Mouse (Mus musculus) spleen, adult 18-20 months (tissue): Measurements from ENCODE around the gene Calhm6.

Source experiments
- DNase-seq, 2 experiments: peaks; one replicate each; pipeline ENCODE4 v3.0.0; 2022; ENCODE audit warnings: mixed read lengths in 2 of 2

Gene Calhm6

DNA sequence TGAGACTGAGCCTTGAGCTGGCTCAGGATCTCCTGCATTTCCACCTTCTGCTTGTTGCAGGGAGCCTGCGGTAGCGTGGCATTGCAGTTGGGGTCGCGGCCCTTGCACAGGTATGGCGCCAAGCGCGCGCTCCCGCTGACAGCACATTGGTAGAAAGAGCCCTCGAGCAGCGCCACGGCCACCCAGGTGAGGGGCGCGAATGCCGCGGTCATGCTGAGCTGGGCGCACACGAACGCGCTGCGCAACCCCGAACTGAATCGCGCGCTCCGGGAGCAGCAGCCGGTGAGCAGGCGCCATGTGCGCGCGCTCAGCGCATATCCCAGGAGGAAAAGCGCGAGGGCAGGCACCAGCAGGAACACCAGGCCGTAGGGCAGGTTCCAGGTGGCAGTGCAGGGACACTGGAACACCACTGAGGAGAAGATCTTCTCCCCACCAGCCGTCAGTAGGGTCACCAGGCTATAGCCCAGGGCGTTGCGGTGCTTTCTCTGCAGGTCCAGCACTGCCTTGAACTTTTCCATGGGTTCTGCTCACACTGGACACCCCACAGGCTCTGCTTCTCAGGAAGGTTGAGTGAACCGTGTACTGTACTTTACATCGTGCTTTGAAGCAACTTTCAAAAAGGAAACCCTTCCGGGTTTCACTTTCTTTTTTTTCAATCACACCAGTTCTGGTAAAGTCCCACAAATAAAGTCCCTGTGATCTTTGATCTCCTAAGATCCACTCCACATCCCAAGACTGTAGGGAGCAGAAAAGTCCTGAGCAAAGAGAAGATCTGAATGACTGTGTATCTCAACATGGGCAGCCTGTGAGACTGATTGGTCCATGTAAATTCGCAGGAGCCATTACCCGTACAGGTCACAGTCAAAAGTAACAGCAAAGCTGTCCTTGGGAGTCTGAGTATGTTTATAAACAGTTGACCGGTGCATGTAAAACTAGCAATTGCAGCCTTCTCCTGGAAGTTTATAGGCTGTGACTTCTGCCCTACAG lies at the start of gene Calhm6:
TSS of gene Calhm6 (minus strand) at position 593 of the 987 bp plus-strand sequence.
- DNase-seq = peak; percentile 46 to 62

DNA sequence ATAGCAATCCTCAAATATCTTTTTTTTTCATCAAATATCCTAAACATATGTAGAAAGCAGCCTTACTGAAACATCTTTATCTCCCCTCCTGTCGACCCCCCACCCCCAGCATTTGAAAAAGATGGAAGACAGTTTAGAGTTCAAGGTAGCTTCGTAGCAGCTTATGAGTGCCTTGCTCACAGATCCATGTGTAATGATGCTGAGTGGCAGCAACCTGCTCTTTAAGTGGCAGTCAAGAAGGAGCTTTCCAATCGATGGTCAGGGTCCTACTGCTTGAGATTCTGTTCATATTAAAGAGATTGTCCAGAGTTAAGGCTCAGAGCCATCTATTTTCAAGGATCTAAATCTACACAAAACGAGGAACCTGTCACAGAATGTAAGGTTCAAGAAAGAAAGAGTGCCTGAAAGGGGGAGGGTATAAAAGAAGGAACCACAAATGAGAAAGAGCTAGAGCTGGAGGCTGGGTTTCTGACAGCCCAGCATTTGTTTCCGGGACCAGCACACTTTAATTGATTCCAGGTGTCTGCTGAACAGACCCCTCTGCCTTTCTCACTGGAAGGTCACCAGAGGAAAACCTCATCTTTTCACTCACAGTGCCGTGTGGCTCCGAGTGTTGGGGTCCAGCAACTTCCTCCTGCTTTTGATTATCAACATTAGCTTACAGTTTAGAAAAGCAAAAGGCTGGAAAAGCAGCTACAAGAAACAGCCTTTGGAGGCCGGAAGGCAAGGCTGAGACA lies 48.3 kb upstream of the Calhm6 start:
- DNase-seq = no peak

DNA sequence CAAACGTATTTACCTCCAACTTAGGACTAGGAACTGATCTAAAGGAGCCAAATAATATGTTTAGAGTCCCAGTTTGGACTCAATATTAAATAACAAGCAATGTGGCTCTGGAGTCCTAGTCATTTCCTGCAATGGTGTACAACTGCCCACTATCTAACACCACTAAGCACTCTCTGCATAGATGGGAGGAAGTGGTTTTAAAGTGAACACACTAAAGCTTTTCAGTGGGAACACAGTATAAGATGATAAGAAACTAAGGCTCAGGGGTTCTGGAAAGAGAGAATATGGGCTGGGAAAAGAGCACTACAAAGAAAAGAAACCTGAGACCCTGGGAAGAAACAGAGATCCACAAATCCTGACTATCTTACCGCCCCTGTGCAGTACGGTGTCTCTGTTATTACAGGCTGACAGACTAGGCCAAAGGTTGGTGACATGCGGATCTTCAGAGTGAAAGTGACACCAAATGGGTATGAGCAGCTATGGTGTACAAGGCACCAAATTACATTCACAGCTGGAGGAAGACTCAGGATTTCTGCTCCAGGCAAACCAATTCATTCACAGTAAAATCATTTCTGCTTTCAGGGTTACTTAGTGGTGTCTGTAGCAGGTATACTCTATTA lies 45.0 kb upstream of the Calhm6 start:
- DNase-seq = no peak

DNA sequence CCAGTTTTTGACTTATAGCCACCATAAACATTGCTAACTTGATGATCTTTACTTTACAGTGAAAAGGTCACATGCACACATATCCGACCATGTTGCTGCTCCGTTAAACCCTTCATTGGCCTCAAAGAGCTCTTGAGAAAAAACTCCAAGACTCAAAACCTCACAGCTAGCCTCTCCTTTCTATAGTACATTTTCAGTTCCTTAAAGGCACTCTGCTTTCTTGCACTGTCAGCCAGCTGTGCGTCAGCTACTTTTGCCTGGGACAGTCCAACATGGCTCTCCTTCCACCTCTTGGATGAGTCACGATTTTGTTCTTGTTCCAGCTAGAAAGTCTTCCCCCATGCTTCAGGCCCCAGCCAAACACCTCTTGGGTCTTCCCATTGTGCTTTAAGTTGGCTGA lies 43.9 kb upstream of the Calhm6 start:
- DNase-seq = peak in 1 of 2 experiments; percentile 9

DNA sequence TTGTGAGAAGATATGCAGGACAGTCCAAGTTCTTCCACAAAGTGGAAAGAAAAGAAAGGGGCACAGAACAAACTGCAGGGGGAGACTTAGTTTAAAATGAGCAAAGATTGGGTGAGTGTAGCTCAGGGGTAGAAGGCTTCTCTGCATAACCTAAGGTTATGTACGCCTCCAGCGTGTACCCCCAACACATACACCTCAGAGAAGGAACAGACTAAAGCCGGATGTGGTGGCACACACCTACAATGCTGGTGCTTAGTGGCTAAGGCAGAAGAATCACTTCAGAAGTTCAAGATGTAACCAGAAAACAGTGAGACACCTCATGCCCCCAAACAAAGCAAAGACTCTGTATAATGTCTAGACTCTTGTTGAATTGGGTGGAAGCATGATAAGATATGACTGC lies 43.4 kb upstream of the Calhm6 start:
- DNase-seq = no peak

DNA sequence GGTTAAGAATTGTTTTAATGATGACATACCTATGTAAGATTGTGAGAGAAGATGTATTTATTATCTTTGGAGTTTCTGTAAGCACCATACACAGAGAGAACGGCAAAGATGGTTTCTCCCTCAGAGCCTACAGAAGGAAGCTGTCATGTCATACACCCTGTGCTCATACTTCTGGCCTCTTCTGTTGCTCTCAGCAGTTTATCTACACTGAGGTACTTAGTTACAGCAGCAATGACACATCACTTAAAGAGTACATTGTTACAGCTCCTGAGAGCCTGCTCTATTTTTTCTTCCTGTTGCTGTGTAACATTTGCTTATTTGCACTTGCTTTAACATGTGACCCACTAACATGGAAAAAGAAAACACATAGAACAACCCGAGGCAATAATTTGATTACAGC lies 39.2 kb upstream of the Calhm6 start:
- no peak for DNase-seq

DNA sequence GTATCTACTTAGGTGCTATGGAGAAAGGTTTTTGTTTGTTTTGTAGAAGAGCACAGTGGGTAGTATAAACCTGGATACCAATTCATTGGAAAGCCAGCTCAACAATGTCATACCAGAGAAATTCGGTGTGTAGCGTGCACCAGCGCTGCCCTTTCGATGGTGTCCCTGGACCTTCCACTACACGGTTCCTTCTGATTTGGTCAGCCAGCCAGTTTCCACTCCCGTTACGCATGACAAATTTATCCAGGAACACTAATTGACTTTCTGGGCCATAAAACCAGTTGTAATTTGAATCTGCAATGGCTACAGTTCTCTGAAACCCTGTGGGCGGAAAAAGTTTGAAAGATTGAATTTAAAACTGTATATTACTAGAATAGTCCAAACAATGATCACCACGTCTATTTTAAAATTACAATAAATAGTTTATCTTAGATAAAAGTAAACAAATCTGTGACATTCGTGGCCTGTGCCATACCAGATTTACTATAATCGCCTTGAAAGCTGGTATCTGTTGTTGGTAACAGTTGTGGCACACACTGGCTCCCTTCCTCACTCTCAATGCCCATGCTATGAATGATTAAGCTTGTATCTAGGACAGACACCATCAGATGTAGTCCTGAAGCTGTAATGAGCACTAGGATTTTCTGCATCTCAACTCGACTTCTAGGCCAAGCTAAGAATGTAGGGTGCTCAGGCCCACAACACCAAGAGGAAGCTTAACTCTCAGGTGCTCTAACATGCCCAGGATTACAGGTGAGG lies 28.2 kb upstream of the Calhm6 start:
- no peak for DNase-seq

DNA sequence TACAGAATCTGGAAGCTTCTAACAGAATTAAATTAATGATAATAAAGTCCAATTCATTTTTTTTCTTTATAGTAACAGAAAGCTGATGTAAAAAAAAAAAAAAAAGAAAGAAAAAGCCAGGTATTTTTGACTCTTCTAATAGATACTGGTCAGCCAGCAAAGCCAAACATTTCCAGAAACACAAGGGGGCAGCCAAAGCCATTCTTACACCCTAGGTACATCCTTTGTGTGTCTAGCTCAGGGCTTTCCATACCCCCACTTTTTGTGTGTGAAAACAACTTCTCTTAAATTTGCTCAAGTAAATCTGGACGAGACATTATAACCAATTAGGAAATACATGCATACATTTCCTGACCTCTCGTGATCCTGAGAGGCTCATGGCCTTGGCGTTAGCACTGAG lies 24.0 kb upstream of the Calhm6 start:
- no peak for DNase-seq

DNA sequence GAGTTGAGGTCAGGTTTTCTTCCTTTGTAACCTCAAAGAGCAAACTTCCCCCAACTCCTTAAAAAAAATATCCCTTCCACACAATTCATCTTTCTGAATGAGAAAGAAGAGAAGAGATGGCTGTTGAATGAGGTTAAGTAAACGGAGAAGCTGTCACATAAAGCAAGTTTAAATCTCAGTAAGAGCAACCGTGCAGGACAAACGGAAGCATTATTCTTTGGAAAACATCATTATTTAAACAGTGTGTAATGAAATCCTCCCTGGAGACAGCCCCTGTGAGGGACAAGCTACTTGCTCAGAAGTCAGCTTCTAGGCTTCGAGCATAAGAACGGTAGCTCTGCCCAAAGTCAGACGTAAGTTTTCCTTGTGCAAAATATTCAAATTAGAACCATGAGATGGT lies 22.7 kb upstream of the Calhm6 start:
- DNase-seq = no peak

DNA sequence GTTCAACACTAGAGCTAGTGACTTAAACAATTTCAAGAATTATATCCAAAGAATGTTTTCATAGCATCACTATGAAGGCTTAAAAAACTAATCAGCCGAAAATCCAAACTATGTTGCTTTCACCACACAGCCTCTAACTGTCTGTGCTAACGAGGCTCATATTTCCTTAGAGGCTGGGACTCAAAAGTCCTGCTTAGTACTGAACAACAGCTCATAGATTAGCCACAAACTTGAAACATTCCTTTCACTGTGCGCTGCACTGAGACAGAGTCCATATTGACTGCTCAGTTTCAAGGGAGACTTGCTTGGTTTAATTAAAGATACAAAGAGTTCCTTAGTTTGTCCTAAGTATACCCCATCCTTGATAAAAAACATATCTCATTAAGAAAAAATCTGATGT lies 22.0 kb upstream of the Calhm6 start:
- no peak for DNase-seq

DNA sequence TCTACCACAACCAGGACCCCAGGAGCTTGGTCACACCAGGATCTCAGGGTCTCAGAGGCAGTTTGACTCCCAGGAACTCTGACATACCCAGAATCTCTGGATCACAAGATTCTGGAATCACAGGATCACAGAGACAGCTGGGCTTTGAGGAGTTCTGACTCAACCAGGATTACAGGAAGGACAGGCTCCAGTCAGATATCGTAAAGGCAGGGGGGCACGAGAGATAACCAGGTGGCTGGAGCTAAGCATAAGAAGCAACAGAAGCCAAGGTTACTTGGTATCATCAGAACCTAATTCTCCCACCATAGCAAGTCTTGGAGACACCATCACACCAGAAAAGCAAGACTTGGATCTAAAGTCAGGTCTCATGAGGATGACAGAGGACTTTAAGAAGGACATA lies 13.9 kb upstream of the Calhm6 start:
- DNase-seq = no peak

DNA sequence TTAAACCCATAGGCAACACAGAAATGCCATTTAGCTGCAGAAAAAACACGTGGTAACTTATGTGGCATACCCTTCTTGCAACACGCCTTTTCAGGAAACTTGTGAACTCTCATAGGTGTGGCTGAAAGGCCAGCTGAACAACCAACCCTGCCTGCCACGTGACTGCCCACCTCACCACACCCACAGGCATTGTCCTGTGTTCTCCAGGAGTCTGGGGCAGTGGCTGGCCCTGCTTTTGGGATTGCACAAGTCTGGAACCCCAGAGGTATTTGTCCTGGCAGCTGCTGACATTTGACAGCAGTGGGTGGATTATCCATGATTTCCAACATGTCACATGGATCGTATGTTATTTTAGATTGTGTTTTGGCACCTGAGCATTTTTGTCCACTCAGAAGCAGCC lies 12.0 kb upstream of the Calhm6 start:
- DNase-seq = no peak

DNA sequence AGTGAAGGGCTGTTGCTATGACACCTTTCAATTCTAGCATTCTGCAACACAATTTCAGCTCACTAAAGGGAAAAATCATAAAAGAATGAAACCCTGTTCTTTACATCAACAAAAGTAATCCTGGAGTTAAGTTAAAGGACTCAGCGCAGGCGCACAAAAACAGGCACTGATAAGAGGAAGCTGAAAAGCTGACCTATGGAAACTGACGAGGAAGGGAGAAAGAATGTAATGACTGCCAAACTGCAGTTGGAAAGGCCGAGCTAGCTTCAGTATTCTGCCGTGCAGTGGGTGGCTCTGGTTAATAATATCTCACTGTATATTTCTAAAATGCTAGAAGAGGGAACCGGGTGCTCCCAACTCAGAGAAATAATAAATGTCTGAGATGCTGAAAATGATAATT lies 10.2 kb upstream of the Calhm6 start:
- no peak for DNase-seq

DNA sequence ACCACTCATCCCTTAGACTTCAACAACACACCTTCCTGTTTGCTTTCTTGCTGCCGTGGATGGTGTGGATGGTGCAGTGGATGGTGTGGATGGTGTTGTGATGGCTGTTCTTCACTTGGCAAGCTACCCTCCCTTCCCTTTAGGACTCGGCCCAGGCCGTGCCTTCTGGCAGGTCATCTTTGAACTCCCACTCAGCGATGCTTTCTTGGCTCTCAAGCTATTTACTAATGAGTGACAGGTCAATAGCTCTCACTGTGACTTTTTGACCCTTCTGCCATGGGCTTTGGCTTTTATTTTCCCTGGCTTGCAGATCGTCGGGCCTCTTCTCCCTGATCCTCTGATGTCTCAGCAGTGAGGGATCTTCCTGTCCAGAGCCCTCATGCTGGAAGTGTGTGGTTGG lies 8.6 kb upstream of the Calhm6 start:
- no peak for DNase-seq

DNA sequence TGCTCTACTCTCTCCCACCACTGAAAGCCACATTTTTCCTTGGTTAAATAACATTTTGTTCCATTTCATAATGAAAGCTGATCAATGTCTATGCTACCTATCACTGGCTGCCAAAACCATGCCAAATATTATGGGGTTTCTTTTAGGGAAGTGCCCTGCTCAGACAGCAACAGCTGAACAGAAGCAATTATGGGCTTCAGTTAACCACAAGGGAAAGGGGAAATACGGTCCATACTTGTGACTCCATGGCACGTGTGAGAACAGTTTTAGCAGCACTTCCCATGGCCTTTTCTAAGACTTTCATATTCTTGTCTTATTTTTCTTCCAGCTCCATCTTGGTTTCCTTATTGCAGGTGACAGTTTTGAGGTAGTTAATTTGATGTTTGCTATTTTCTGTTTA lies 3.6 kb upstream of the Calhm6 start:
- no peak for DNase-seq

DNA sequence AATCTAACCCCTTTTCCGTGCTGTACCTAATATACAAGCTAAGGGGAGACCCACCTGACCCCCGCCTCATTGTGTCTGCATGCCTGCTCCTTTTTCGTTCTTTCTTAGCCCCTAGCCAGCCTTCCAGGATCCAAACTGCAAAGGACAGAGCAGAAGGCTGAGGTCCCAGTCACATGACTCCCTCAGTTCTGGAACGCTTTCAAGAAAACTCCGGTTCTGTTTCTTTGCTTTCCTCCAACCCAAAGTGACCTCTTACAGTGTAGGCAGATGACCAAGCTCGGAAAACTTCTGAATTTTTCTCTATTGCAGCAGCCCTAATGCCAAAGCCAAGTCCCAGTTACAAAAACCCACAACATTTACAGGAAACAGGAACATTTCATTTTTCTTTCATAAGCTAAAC lies 607 bp upstream of the Calhm6 start:
- no peak for DNase-seq

DNA sequence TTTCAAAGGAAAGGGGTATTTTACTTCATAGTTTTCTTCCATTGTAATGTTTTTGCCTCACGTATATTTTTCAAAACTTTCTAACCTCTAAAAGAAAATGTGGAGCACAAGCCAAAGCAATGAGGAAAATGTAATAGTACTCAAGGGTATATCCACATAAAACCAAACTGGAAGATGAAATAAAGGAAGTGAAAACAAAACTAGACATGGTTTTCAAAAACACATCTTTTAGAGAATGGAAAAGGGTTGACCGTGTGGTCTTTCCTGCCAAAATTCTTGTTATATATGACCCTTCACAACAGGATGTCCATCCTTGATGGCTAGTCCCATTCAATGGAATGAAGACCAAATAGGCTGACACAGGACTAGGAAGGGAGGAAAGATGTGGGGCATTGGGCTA lies 9.4 kb downstream of the Calhm6 start:
- DNase-seq = no peak

DNA sequence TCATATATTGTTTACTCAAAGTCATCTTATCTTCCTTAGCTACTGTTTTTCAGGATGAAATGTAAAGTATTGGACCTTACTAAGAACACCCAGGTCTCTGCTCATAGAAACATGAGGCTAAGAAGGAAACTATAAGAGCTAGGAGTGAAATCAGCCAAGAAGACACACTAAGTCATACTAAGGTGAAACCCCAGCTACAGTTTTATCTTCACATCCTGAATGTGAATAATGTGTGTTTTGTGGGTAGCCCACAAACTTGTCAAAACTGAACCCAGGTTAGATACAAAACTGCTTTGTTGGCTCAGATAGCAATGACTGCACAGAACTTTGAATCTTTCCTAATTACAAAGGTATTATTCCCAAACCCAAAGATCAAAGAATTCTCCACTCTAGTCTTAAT lies 10.0 kb downstream of the Calhm6 start:
- no peak for DNase-seq

DNA sequence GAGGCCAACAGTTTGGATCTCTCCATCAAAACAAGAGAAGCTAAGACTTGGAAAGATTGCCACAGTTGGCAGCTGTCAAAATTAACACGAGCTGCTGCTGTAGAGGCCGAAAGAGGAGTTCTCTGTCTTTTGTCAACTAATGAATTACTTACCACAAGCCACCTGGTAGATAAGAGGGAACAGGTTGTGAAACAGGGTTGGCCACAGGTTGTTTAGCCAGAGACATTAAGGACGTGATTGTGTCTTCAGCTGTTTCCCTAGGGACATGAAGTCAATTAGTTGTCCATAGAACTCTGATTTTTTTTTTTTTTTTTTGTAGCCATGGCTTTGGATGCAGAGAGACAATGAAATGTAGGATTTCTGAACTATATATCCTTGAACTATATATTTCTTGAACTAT lies 10.7 kb downstream of the Calhm6 start:
- no peak for DNase-seq

DNA sequence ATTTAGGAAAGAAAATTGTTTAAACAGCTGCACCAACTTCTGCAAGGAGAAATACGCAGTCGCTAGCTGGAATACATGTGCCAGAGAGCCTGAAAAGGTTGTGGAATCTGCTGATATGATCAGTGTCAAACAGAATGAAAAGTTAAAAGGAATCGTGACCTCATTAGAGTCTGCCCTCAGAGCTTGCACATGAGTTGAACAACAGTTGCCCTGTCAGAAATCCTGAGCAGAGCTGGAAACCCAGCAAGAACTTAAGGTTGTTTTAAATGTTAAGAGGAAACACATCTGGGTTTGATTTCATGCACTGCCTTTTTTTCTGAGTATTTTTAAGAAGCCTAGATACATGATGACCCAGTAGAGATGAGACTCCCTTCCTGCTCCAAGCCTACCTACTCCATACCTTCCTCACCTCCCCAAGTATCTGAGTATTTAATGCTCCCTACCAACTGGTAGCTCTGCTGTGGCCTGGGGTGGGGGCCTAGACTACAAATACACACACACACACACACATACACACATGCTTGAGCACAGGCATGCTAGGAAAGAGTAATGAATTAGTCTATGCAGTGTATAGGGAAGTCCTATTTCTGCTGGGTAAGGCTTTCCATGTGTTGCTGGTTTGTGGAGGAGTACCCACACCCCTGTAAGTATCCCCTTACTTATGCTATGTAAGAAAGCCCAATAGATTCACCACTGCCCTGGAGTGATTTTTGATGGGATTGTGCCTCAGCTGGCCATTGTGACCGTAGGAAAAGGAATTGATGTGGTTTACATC lies 15.6 kb downstream of the Calhm6 start:
- no peak for DNase-seq

DNA sequence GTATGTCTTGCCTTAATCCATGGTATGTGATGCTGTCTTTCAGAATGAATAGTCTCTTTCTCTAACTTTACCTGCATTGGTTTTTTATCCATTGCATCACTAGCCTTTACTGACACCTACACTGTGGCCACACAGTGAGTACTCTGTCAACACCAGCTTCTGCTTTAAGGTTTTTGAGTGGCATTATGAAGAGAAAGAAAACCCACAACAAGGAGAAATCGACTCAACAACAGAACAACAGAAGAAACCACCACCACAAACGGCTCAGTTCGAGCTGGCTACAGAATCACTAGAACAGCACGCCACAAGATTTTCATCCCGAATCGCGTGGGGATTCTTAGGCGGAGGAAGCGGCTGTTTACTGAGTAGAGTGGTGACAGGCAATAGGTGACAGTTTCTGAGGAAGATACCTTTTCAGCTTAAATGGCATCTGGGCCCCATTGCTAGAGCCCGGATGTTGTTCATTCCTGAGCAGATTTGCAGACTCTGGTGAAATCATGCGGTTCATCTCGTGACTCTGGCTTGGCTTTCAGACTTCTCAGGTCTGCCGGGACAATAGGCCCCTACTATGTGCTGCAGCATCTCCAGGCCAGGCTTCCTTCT lies 16.8 kb downstream of the Calhm6 start:
- DNase-seq = no peak

DNA sequence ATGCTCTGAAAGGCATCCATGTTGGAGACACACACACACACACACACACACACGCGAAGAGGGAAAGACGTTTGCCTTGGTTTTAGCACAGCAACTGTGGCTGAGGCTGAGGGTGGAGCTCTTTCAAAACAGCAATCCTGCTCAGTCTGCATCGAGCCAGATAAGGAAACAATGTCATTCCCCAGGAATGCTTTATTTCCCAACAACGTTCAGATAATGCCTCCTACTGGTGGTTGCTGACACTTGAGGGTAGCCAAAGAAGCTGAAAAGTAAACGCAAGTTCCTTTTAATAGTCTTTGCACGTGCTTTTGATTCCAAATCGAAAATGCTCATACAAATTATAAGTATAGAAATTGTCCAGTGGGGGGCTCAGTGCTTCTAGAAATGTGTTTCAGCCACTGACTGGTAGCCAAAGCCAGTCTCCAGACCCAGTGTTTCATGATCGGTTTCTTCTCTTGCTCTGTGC lies 31.3 kb downstream of the Calhm6 start, which contains the start of gene Calhm5:
TSS of gene Calhm5 (minus strand) at position 102 of the 466 bp plus-strand sequence.
- DNase-seq = no peak
